Mouse (Mus musculus) limb, embryonic 11.5 days (tissue): ENCODE measurements around the gene 1700093K21Rik. TPM values are rescaled to one million over a fixed set of nuclear protein-coding genes. Genes with fewer than 3 reads are reported as not detected.

ENCODE experiments used
- microRNA-seq: library from miRNA; unstranded; fragments of <30 nt; microRNA quantifications from one replicate; pipeline ENCODE4, GENCODE M21; 2016
- polyA plus RNA-seq: library from polyadenylated mRNA; unstranded; fragments of >200 nt; fragmentation: Nextera tagmentation; extraction: Ambion mirVana; gene quantifications from 2 replicates; pipeline ENCODE4 v1.2.1, GENCODE M21; 2014

Gene 1700093K21Rik
- polyA plus RNA-seq, 1 experiment from 2014 or later: not detected

Small RNAs within 50 kb of the gene (microRNA-seq; reads per million reads assigned to microRNA genes)
- not detected for gene Gm47279

Other genes starting within 250 kb of the 1700093K21Rik start
- 35.9 and 36.9 TPM in 2 replicates for gene Usp34, start 214.3 kb downstream of the 1700093K21Rik start, polyA plus RNA-seq
- 144 and 150 TPM in 2 replicates for gene Ahsa2, start 23.1 kb downstream of the 1700093K21Rik start, polyA plus RNA-seq
- 31.1 and 31.2 TPM in 2 replicates for gene 0610010F05Rik, start 112.5 kb upstream of the 1700093K21Rik start, polyA plus RNA-seq
- gene Pus10, start 144.5 kb upstream of the 1700093K21Rik start, polyA plus RNA-seq: 34.0 and 34.3 TPM in 2 replicates
- gene Pex13, start 144.8 kb upstream of the 1700093K21Rik start, polyA plus RNA-seq: 50.8 and 52.8 TPM in 2 replicates
- 0.88 and 0.93 TPM in 2 replicates for gene Rel, start 249.8 kb upstream of the 1700093K21Rik start, polyA plus RNA-seq